Mouse (Mus musculus) embryonic facial prominence, embryonic 15.5 days (tissue): ENCODE results near the gene Trabd2b. TPM values are rescaled to one million over a fixed set of nuclear protein-coding genes. Genes with fewer than 3 reads are reported as not detected.

Source experiments
- ATAC-seq: fragments of 200-750 bp; cut with Nextera tagmentation; 2 replicates; pipeline ENCODE4 v1.8.0; 2017; ENCODE audit warnings: low read depth, moderate TSS enrichment; ENCODE audit not compliant: insufficient number of reproducible peaks, low FRiP score, low TSS enrichment
- H3K27ac ChIP-seq: fragments of 300-500 bp; sonication (generic); replicated peaks from 2 replicates; pipeline ENCODE4 v1.5.1; 2015; ENCODE audit warnings: mild to moderate bottlenecking, inconsistent platforms
- H3K27me3 ChIP-seq: fragments of 300-500 bp; sonication (generic); 2 replicates; pipeline ENCODE4 v1.6.1; 2015; ENCODE audit warnings: inconsistent platforms
- H3K36me3 ChIP-seq: fragments of 300-500 bp; sonication (generic); 2 replicates; pipeline ENCODE4 v1.6.1; 2015; ENCODE audit warnings: mild to moderate bottlenecking, inconsistent platforms
- H3K4me1 ChIP-seq: fragments of 300-500 bp; sonication (generic); 2 replicates; pipeline ENCODE4 v1.6.1; 2015; ENCODE audit warnings: inconsistent platforms
- H3K4me2 ChIP-seq: fragments of 300-500 bp; sonication (generic); replicated peaks from 2 replicates; pipeline ENCODE4 v1.6.1; 2015; ENCODE audit warnings: mild to moderate bottlenecking, inconsistent platforms
- H3K4me3 ChIP-seq: fragments of 300-500 bp; sonication (generic); replicated peaks from 2 replicates; pipeline ENCODE4 v1.5.1; 2015; ENCODE audit warnings: mild to moderate bottlenecking, inconsistent platforms
- H3K9ac ChIP-seq: fragments of 300-500 bp; sonication (generic); 2 replicates; pipeline ENCODE4 v1.6.1; 2015; ENCODE audit warnings: inconsistent platforms
- H3K9me3 ChIP-seq: fragments of 300-500 bp; sonication (generic); replicated peaks from 2 replicates; pipeline ENCODE4 v1.6.1; 2016; ENCODE audit warnings: inconsistent platforms
- WGBS: fragments of 180-500 bp; shearing (Covaris S2); methylation state at CpG from one replicate; pipeline ENCODE4 v1.1.7; 2015; 5-methylcytosine and 5-hydroxymethylcytosine counted together
- polyA plus RNA-seq: library from polyadenylated mRNA; unstranded; fragments of >200 nt; fragmentation: Nextera tagmentation; extraction: Ambion mirVana; gene quantifications from 2 replicates; pipeline ENCODE4 v1.2.1, GENCODE M21; 2015

Gene Trabd2b
- polyA plus RNA-seq, 1 experiment from 2014 or later = 2.7 TPM

DNA sequence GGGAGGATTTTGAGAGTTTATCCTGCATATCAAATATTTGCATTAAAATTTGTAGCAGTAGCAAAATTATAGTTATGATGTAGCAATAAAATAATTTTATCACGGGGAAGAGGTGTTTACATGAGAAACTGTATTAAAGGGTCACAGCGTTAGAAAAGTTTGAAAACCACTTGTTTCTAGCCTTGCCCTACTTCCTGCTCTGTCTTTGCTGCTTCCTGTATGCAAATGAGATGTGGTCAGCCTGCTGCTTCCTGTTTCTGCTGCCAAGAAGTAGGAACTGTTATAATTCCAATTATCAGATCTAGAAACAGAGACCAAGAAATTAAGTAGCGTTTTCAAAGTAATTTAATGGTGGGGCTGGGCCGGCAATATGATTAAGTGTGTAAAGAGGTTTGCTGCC is 245.9 kb downstream of the Trabd2b start:
- H3K27ac ChIP-seq = no peak overlapping the region
- H3K4me3 ChIP-seq = no peak overlapping the region
- WGBS = 77% methylated on average over 4 of the region's 4 CpGs
- H3K9me3 ChIP-seq = no peaks in the 10 kb centered on the region
- peaks cover 4% of the 10 kb centered on the region; the same call in 1 of the 2 replicates for H3K4me1 ChIP-seq
- no peak for ATAC-seq
- H3K36me3 ChIP-seq = no peaks in the 10 kb centered on the region
- H3K9ac ChIP-seq = no peak overlapping the region
- no peak overlapping the region for H3K4me2 ChIP-seq
- peaks cover 37% of the 10 kb centered on the region for H3K27me3 ChIP-seq

DNA sequence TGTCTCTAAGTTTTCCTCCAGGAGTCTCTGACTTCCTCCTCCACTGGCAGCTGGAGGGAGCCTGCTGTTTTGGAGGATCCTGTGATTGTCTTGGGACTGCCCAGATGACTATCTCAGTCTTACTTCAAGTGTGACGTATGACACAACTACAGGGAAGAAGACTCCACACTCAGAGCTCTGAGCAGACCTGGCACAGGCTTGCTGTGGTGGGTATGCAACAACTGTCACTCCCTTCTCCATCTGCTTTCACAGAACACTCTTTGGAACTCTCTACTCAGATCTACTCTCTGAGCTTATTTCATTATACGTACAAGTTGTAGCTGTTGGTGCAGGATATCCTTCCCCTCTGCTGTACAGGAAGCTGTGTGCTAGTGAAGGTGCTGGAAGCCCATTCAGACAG is 251.4 kb downstream of the Trabd2b start:
- Histone ChIP-seq H3K9ac (no peak overlapping the region), H3K27me3 (peaks cover 7% of the 10 kb centered on the region; the same call in 1 of the 2 replicates), H3K9me3 (no peaks in the 10 kb centered on the region), H3K36me3 (no peaks in the 10 kb centered on the region), H3K27ac (no peak overlapping the region), H3K4me1 (peaks cover 9% of the 10 kb centered on the region), H3K4me2 (no peak overlapping the region), H3K4me3 (no peak overlapping the region)
- ATAC-seq = no peak
- 74% methylated on average over 2 of the region's 2 CpGs for WGBS

GRCm38 (mm10) chr4:114659876-114660275 is 253.4 kb downstream of the Trabd2b start:
- Histone ChIP-seq H3K9ac (no peak overlapping the region), H3K27ac (no peak overlapping the region), H3K36me3 (no peaks in the 10 kb centered on the region), H3K4me1 (peaks cover 9% of the 10 kb centered on the region), H3K4me2 (no peak overlapping the region), H3K27me3 (peaks cover 23% of the 10 kb centered on the region), H3K9me3 (no peaks in the 10 kb centered on the region), H3K4me3 (no peak overlapping the region)
- WGBS = 18% methylated on average over 5 of the region's 5 CpGs
- no peak; the same call in 1 of the 2 replicates for ATAC-seq

DNA sequence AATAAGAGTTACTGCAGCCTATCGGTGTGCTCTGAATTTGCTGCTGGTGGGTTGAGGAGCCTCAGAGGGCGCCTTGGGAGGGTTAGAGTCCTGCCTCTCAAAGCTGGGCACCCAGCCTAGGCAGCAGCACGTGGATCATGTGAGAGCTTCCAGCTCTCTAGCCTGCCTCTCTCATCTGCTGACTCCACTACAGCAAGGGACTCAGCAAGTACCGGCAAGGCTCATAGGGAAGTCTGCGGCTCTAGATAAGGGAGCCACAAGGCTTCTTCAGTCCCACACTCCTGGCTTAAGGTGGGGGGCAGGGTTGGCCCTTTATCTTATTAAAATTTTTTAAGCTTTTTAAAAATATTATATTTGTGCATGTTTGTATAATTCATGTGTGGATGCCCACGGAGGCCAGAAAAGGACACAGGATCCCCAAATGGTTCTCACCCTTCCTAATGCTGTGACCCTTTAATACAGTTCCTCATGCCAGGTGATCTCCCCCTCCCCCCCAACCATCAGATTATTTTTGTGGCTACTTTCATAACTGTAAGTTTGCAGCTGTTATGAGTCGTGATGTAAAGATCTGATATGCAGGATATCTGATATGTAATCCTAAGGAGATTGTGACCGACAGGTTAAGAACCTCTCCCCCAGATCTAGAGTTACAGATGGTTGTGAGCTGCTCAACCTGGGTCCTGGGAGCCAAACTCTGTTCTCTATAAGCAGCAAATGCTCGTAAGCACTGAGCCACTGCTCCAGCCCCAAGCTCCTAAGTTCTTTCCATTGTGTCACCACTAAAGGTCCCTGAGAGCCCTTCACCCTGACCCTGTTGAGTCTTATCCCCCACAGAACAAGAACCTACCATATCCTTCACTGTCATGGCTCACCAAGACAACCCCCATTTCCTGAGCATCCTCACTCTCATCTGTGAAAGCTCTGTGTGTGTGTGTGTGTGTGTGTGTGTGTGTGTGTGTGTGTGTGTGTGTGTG is 257.8 kb downstream of the Trabd2b start:
- Histone ChIP-seq H3K36me3 (no peaks in the 10 kb centered on the region), H3K4me3 (no peak overlapping the region), H3K4me1 (peaks cover 29% of the 10 kb centered on the region), H3K9me3 (no peaks in the 10 kb centered on the region), H3K27ac (no peak overlapping the region), H3K4me2 (no peak overlapping the region), H3K27me3 (peaks cover 58% of the 10 kb centered on the region), H3K9ac (no peak overlapping the region)
- WGBS = 60% methylated on average over 9 of the region's 9 CpGs
- no peak for ATAC-seq

Other genes with a start within 250 kb of the Trabd2b start
- not detected in 2 replicates for gene Skint11, start 243.3 kb upstream of the Trabd2b start, polyA plus RNA-seq